Mouse (Mus musculus) liver, embryonic 16.5 days (tissue): Measurements from ENCODE around the gene Cmtm5. TPM values are rescaled to one million over a fixed set of nuclear protein-coding genes. Genes with fewer than 3 reads are reported as not detected.
"Not testable (repeated sequence)": the region's sequence is repeated elsewhere in the genome, so short reads cannot be mapped to it uniquely, and the experiment has no call there.

Experiments
- ATAC-seq: fragments of 200-750 bp; cut with Nextera tagmentation; 2 replicates; pipeline ENCODE4 v1.8.0; 2017; ENCODE audit warnings: low read depth, mild to moderate bottlenecking, moderate number of reproducible peaks, moderate library complexity
- H3K27ac ChIP-seq: fragments of 300-500 bp; sonication (generic); 2 replicates; pipeline ENCODE4 v1.5.1; 2014; ENCODE audit warnings: mild to moderate bottlenecking, low read length
- H3K27me3 ChIP-seq: fragments of 300-500 bp; sonication (generic); 2 replicates; pipeline ENCODE4 v1.6.1; 2014; ENCODE audit warnings: low read depth, low read length, mixed read lengths; ENCODE audit not compliant: control insufficient read depth, insufficient read depth
- H3K36me3 ChIP-seq: fragments of 300-500 bp; sonication (generic); 2 replicates; pipeline ENCODE4 v1.6.1; 2014; ENCODE audit warnings: mild to moderate bottlenecking; ENCODE audit not compliant: control insufficient read depth, insufficient read depth
- H3K4me1 ChIP-seq: fragments of 300-500 bp; sonication (generic); 2 replicates; pipeline ENCODE4 v1.6.1; 2014; ENCODE audit warnings: low read depth, low read length, mixed read lengths; ENCODE audit not compliant: control insufficient read depth
- H3K4me2 ChIP-seq: fragments of 300-500 bp; sonication (generic); 2 replicates; pipeline ENCODE4 v1.6.1; 2014; ENCODE audit warnings: low read depth, low read length, mixed read lengths
- H3K4me3 ChIP-seq: fragments of 300-500 bp; sonication (generic); 2 replicates; pipeline ENCODE4 v1.5.1; 2014; ENCODE audit warnings: low read depth, mild to moderate bottlenecking, low read length
- H3K9ac ChIP-seq: fragments of 300-500 bp; sonication (generic); 2 replicates; pipeline ENCODE4 v1.6.1; 2014; ENCODE audit warnings: low read depth, low read length
- H3K9me3 ChIP-seq: fragments of 300-500 bp; sonication (generic); replicated peaks from 2 replicates; pipeline ENCODE4 v1.6.1; 2016; ENCODE audit warnings: low read length; ENCODE audit not compliant: control insufficient read depth
- WGBS: fragments of 180-500 bp; shearing (Covaris S2); extraction: QIAGEN DNeasy Blood & Tissue Kit; methylation state at CpG from one replicate; pipeline ENCODE4 v1.1.7; 2014; ENCODE audit not compliant: insufficient replicate concordance; 5-methylcytosine and 5-hydroxymethylcytosine counted together
- polyA plus RNA-seq: library from polyadenylated mRNA; unstranded; fragments of >200 nt; fragmentation: Nextera tagmentation; extraction: Ambion mirVana; gene quantifications from 2 replicates; pipeline ENCODE4 v1.2.1, GENCODE M21; 2015

The Cmtm5 gene
- polyA plus RNA-seq, 1 experiment from 2014 or later: 0.20 TPM

- Histone ChIP-seq H3K36me3 (no peaks in the 10 kb centered on the region), H3K4me2 (no peak overlapping the region), H3K9ac (no peak overlapping the region), H3K27ac (no peak overlapping the region), H3K4me3 (no peak overlapping the region), H3K27me3 (no peaks in the 10 kb centered on the region), H3K9me3 (no peaks in the 10 kb centered on the region), H3K4me1 (no peaks in the 10 kb centered on the region)
- no peak for ATAC-seq
- 43% methylated on average over 3 of the region's 3 CpGs for WGBS
Measured at GRCm38 (mm10) chr14:54940176-54940530, 4.1 kb downstream of the Cmtm5 start.

- H3K4me2 ChIP-seq: no peak overlapping the region
Measured at GRCm38 (mm10) chr14:54941024-54941978, 5.2 kb downstream of the Cmtm5 start.

GRCm38 (mm10) chr14:54942479-54942878 lies 6.4 kb downstream of the Cmtm5 start:
- no peaks in the 10 kb centered on the region for H3K36me3 ChIP-seq
- H3K4me2 ChIP-seq: no peak overlapping the region
- 65% methylated on average over 8 of the region's 8 CpGs for WGBS
- H3K9ac ChIP-seq: no peak overlapping the region
- ATAC-seq: no peak
- no peak overlapping the region for H3K27ac ChIP-seq
- no peak overlapping the region for H3K4me3 ChIP-seq
- no peaks in the 10 kb centered on the region for H3K9me3 ChIP-seq
- H3K27me3 ChIP-seq: no peaks in the 10 kb centered on the region
- H3K4me1 ChIP-seq: no peaks in the 10 kb centered on the region

More at GRCm38 (mm10) chr14:54941024-54941978, 5.2 kb downstream of the Cmtm5 start:
- H3K9ac ChIP-seq: no peak overlapping the region
- H3K4me3 ChIP-seq: no peak overlapping the region
- H3K9me3 ChIP-seq: no peaks in the 10 kb centered on the region
- no peaks in the 10 kb centered on the region for H3K36me3 ChIP-seq
- no peak overlapping the region for H3K27ac ChIP-seq
- ATAC-seq: no peak
- WGBS: 42% methylated on average over 13 of the region's 13 CpGs
- no peaks in the 10 kb centered on the region for H3K27me3 ChIP-seq
- no peaks in the 10 kb centered on the region for H3K4me1 ChIP-seq

- H3K36me3 ChIP-seq: no peaks in the 10 kb centered on the region
- 71% methylated on average over 7 of the region's 7 CpGs for WGBS
- H3K27me3 ChIP-seq: no peaks in the 10 kb centered on the region
- no peak overlapping the region for H3K9ac ChIP-seq
- no peak overlapping the region for H3K27ac ChIP-seq
- H3K9me3 ChIP-seq: no peaks in the 10 kb centered on the region
- no peak for ATAC-seq
- H3K4me1 ChIP-seq: no peaks in the 10 kb centered on the region
- no peak overlapping the region for H3K4me3 ChIP-seq
- no peak overlapping the region for H3K4me2 ChIP-seq
Measured at GRCm38 (mm10) chr14:54943971-54944370, 7.9 kb downstream of the Cmtm5 start.

DNA sequence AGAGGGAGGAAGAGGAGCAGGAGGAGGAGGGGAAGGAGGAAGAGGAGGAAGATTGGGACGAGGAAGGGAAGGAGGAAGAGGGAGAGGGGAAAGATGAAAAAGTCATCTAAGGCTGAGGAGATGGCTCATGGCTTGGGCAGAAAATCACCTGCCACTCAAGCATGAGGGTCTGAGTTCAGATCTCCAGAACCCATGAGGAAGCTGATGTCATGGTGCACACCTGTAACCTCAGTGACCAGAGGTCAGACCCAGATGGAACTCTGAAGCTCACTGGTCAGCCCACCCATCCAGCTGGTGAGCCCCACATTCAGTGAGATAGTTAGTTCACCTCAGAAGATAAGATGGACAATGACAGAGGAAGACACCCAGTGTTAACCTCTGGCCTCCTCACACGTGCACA lies 8.9 kb downstream of the Cmtm5 start:
- H3K4me3 ChIP-seq: no peak overlapping the region
- no peaks in the 10 kb centered on the region for H3K27me3 ChIP-seq
- no peaks in the 10 kb centered on the region for H3K4me1 ChIP-seq
- H3K9ac ChIP-seq: no peak overlapping the region
- H3K27ac ChIP-seq: no peak overlapping the region
- H3K36me3 ChIP-seq: no peaks in the 10 kb centered on the region
- WGBS: 42% methylated on average over 2 of the region's 2 CpGs
- H3K9me3 ChIP-seq: no peaks in the 10 kb centered on the region
- ATAC-seq: no peak
- no peak overlapping the region for H3K4me2 ChIP-seq

DNA sequence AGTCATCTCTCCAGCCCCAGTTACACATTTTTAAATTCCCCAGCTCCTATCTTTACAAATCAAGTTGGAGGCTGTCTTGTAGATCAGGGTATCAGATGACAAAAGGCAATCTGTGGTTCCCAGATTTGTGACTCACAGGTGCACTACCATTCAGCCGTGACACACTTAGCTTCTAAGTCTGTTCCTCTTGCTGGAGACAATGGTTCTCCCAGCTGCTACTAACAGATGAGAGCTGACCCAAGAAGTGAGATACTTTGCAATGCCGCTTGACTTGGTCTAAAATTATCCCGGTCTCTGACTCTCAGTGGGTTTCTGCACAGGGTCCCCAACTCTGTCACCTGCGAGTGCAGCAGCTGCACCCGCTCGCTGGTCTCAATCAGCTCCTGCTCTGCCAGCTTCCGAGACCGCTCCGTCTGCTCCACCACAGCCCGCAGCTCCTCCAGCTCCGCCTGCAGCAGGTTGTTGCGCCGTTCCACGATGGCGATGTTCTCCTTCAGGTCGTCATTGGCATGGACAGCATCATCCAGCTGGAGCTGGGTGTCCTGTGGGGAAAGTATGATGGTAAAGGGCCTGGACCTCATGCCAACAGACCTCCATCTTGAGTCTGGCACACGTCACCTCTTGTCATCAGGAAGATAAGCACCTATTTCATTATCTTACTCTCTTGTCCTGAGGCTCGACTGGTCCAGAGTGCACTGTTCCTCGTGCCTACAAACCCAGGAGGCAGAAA lies 10.1 kb downstream of the Cmtm5 start:
- no peaks in the 10 kb centered on the region for H3K36me3 ChIP-seq
- H3K9me3 ChIP-seq: no peaks in the 10 kb centered on the region
- H3K9ac ChIP-seq: no peak overlapping the region
- no peak overlapping the region for H3K4me3 ChIP-seq
- 69% methylated on average over 19 of the region's 19 CpGs for WGBS
- no peaks in the 10 kb centered on the region for H3K4me1 ChIP-seq
- no peaks in the 10 kb centered on the region for H3K27me3 ChIP-seq
- H3K4me2 ChIP-seq: no peak overlapping the region
- H3K27ac ChIP-seq: no peak overlapping the region
- ATAC-seq: no peak

GRCm38 (mm10) chr14:54947008-54947407 lies 10.9 kb downstream of the Cmtm5 start:
- H3K27me3 ChIP-seq, H3K4me1 ChIP-seq, H3K9ac ChIP-seq, H3K4me2 ChIP-seq, ATAC-seq, H3K27ac ChIP-seq, H3K36me3 ChIP-seq, H3K9me3 ChIP-seq, H3K4me3 ChIP-seq: not testable (repeated sequence)
- 72% methylated on average over 9 of the region's 11 CpGs for WGBS

GRCm38 (mm10) chr14:54948781-54949180 lies 12.7 kb downstream of the Cmtm5 start:
- H3K4me3 ChIP-seq: no peak overlapping the region
- no peak overlapping the region for H3K27ac ChIP-seq
- ATAC-seq: no peak
- no peak overlapping the region for H3K4me2 ChIP-seq
- no peaks in the 10 kb centered on the region for H3K4me1 ChIP-seq
- no peaks in the 10 kb centered on the region for H3K27me3 ChIP-seq
- H3K9me3 ChIP-seq: no peaks in the 10 kb centered on the region
- WGBS: 61% methylated on average over 9 of the region's 9 CpGs
- no peaks in the 10 kb centered on the region for H3K36me3 ChIP-seq
- no peak overlapping the region for H3K9ac ChIP-seq

DNA sequence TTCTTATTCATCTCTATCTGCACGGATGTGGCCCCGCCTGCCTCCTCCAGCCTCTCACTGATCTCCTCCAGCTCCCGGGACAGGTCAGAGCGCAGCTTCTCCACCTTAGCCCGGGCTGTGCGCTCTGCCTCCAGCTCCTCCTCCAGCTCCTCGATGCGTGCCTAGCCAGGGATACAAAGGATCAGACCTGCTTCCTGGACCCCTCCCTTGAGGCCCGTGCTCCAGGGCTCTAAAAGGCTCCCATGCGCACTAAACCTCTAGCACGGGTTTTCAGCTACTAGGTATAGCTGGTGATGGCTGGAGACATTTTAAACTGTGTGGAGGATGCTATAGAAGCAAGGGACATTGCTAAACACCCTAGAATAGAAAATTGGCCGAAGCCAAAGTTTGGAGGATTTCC lies 14.4 kb downstream of the Cmtm5 start:
- Histone ChIP-seq H3K9ac (no peak overlapping the region), H3K9me3 (no peaks in the 10 kb centered on the region), H3K4me1 (no peaks in the 10 kb centered on the region), H3K4me2 (no peak overlapping the region), H3K27me3 (no peaks in the 10 kb centered on the region), H3K27ac (no peak overlapping the region), H3K36me3 (no peaks in the 10 kb centered on the region), H3K4me3 (no peak overlapping the region)
- WGBS: 51% methylated on average over 12 of the region's 12 CpGs
- ATAC-seq: no peak
